Mouse (Mus musculus) small intestine, adult 2 months (tissue): Measurements from ENCODE around the gene Fam185a.

ENCODE experiments used
- CTCF ChIP-seq: fragments of 200-500 bp; IDR thresholded peaks from 2 replicates; pipeline ENCODE4 v1.5.1; 2012; ENCODE audit warnings: low read depth, mild to moderate bottlenecking, control low read depth, inconsistent platforms, low read length, moderate library complexity, mixed read lengths; ENCODE audit not compliant: insufficient replicate concordance, insufficient read length; ENCODE audit errors: extremely low read depth
- POLR2A ChIP-seq: fragments of 200-500 bp; IDR thresholded peaks from 2 replicates; pipeline ENCODE4 v1.6.1; 2012; ENCODE audit warnings: low read depth, mild to moderate bottlenecking, control low read depth, inconsistent platforms, low read length, moderate library complexity

DNA sequence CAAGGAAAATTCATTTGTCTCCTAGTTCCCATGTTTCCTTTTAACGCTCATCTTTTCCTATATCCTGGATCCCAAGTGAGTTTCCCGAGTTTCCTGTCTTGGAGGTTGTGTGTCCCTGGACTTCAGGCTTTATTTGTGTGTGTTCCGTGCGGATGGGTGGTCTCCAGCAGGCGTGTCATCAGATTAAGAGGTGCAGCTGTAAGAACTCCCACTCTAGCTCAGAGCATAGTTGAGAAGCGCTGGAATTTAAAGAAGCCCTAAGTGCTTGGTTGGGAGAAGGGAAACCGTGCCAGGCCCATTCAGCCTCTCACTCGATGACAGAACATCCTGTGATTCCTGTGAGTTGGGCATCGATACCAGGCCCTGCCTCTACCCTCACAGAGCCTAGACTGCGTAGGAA lies 88.6 kb downstream of the Fam185a start:
- TF ChIP-seq POLR2A (no peak), CTCF (no peak)
